ENCODE assay signal across 8 mouse cellular contexts in the genomic region with DNA sequence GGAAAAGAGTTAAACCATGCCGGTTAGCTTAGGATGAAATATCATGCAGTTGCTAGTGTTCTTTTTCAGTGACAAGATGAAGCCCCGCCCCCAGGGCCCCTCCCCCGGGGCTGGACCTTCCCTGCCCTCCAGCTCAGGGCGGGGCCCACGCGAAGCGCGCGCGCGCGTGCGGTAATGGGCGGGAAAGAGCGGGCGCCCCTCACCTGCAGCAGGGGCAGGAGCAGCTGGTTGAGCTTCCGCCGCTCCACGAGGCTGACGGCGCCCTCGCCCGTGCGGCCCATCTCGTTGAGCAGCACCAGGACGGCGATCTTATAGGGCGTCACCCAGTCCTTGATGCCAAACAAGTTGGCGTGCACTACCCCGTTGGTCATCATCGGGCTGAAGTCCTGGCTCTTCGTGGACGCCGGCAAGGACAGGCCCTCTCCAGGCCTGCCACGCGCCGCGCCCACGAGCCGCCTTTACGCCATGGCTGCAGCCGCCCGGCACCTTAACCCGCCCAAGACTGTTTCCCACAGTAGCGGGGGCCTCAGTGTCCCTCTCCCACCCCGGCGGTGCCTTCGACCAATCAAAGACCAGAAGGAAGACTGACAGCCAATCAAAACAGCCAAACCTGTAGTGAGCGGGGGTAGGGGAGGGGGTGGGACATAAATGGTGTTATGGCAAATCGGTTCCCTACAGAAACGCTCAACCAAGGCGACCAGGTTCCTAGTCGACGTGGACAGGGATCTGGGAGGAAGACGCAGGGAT. TPM values are rescaled to one million over a fixed set of nuclear protein-coding genes. Genes with fewer than 3 reads are reported as not detected.
DNase-seq lines count a peak whose midpoint lies in the region; ATAC-seq and TF ChIP-seq lines count a peak whose summit lies in the region.

A gene (minus strand): TSS at position 563 of the 747 bp plus-strand sequence.

- peak; percentile 97 for ATAC-seq in Patski
- peak; percentile 99 for ATAC-seq in hindbrain, embryonic 13.5 days (ENCODE audit: low FRiP score)

- H3K27me3 ChIP-seq in Patski = no peaks in the 10 kb centered on the region
- no peaks in the 10 kb centered on the region for H3K27me3 ChIP-seq in hindbrain, embryonic 13.5 days

- DNase-seq in Patski (ENCODE audit: low read depth, low spot score) = peak; percentile 92
- peak; percentile 93 for DNase-seq in cerebellum, postnatal 14 days
- DNase-seq in frontal cortex, postnatal 14 days (ENCODE audit: low spot score in 2 of 2) = peak; percentile 89 to 90
- DNase-seq in layer of hippocampus, postnatal 25 days (ENCODE audit: extremely low spot score in 1 of 2, low spot score in 1 of 2) = peak; percentile 75 to 76
- peak; percentile 96 for DNase-seq in lung, postnatal 25 days (ENCODE audit: low spot score)
- peak; percentile 96 for DNase-seq in retina, embryonic 14.5 days (ENCODE audit: low spot score)
- peak; percentile 97 for DNase-seq in thymus, postnatal 4 days

- peaks cover 19% of the 10 kb centered on the region for H3K4me1 ChIP-seq in hindbrain, embryonic 13.5 days (replicated peaks)

- WGBS in hindbrain, embryonic 13.5 days = under 1% methylated on average over 55 of the region's 55 CpGs

- POLR2A ChIA-PET in Patski (lab: Charles Lee) = interaction anchor here (0.9 to 1.0 kb wide), 2 partner anchors 10 to 29 kb away, joined by 4 read pairs; a partner anchor contains a TSS

- peak within 1 kb of the TSS; percentile 97 for H3K27ac ChIP-seq in hindbrain, embryonic 13.5 days

- in situ Hi-C loops in Patski (cut with MboI; ENCODE audit: low pct_unique_long_range_greater_than_20kb) = no loop called here

- no peak for TF ChIP-seq CTCF in Patski (IDR thresholded peaks at IDR 0.05)

- no peaks in the 10 kb centered on the region for H3K9me3 ChIP-seq in hindbrain, embryonic 13.5 days

- peak within 1 kb of the TSS; percentile 90 for H3K9ac ChIP-seq in hindbrain, embryonic 13.5 days

- H3K36me3 ChIP-seq in hindbrain, embryonic 13.5 days = peaks cover 27% of the 10 kb centered on the region

- H3K4me2 ChIP-seq in hindbrain, embryonic 13.5 days = peak within 1 kb of the TSS; percentile 69

- CTCF ChIA-PET in Patski (lab: Charles Lee) = interaction anchor here (0.8 to 1.0 kb wide), 2 partner anchors 15 to 18 kb away, joined by 3 read pairs; no protein-coding TSS in a partner anchor

- H3K4me3 ChIP-seq in hindbrain, embryonic 13.5 days = peak within 1 kb of the TSS; percentile 75

RNA-seq across cellular contexts. Expression of the gene that starts here (rescaled TPM):
- 305 TPM for polyA plus RNA-seq in Patski (2021)
- polyA plus RNA-seq in hindbrain, embryonic 13.5 days (2015; fragmentation: Nextera tagmentation; extraction: Ambion mirVana) = 518 and 521 TPM in 2 replicates
- 100 to 1,000 TPM; 198 to 200 TPM for total RNA-seq in layer of hippocampus, postnatal 25 days (2021)

Comparison
In these comparisons a context has a peak if more than half of its experiments do, and no peak if none do; other contexts are left out.
1. Peak in every context shown above with its lines: DNase-seq, ATAC-seq, H3K4me3 ChIP-seq and H3K27ac ChIP-seq.